Mouse (Mus musculus): Measurements from ENCODE around the gene Tmem108.

Gene Tmem108

GRCm38 (mm10) chr9:103761647-103762084 is at the start of gene Tmem108:
Gene Tmem108 (minus strand): TSS chr9:103761837.
- DNase-seq (ENCODE audit: low spot score in 2 of 2) = peak; percentile 42 to 50

- DNase-seq (ENCODE audit: low spot score in 2 of 2) = no peak
Measured at GRCm38 (mm10) chr9:103789029-103789428, 27.4 kb upstream of the Tmem108 start.

GRCm38 (mm10) chr9:103784156-103784555 is 22.5 kb upstream of the Tmem108 start:
- DNase-seq (ENCODE audit: low spot score in 2 of 2) = no peak

GRCm38 (mm10) chr9:103783276-103783675 is 21.6 kb upstream of the Tmem108 start:
- DNase-seq (ENCODE audit: low spot score in 2 of 2) = no peak

GRCm38 (mm10) chr9:103782306-103782705 is 20.7 kb upstream of the Tmem108 start:
- no peak for DNase-seq (ENCODE audit: low spot score in 2 of 2)

GRCm38 (mm10) chr9:103781407-103781806 is 19.8 kb upstream of the Tmem108 start:
- no peak for DNase-seq (ENCODE audit: low spot score in 2 of 2)

- DNase-seq (ENCODE audit: low spot score in 2 of 2) = no peak
Measured at GRCm38 (mm10) chr9:103780598-103780997, 19.0 kb upstream of the Tmem108 start.

- no peak for DNase-seq (ENCODE audit: low spot score in 2 of 2)
Measured at GRCm38 (mm10) chr9:103778185-103778584, 16.5 kb upstream of the Tmem108 start.

GRCm38 (mm10) chr9:103761151-103761571 is 476 bp downstream of the Tmem108 start:
- DNase-seq (ENCODE audit: low spot score in 2 of 2) = no peak

GRCm38 (mm10) chr9:103760356-103760755 is 1.3 kb downstream of the Tmem108 start:
- DNase-seq (ENCODE audit: low spot score in 2 of 2) = no peak

GRCm38 (mm10) chr9:103759829-103760228 is 1.8 kb downstream of the Tmem108 start:
- DNase-seq (ENCODE audit: low spot score in 2 of 2) = no peak

- DNase-seq (ENCODE audit: low spot score in 2 of 2) = peak; percentile 18 to 65
Measured at GRCm38 (mm10) chr9:103758930-103759695, 2.5 kb downstream of the Tmem108 start.

GRCm38 (mm10) chr9:103758246-103758645 is 3.4 kb downstream of the Tmem108 start:
- DNase-seq (ENCODE audit: low spot score in 2 of 2) = no peak

- no peak for DNase-seq (ENCODE audit: low spot score in 2 of 2)
Measured at GRCm38 (mm10) chr9:103752618-103753017, 9.0 kb downstream of the Tmem108 start.

- no peak for DNase-seq (ENCODE audit: low spot score in 2 of 2)
Measured at GRCm38 (mm10) chr9:103751568-103751967, 10.1 kb downstream of the Tmem108 start.

- no peak for DNase-seq (ENCODE audit: low spot score in 2 of 2)
Measured at GRCm38 (mm10) chr9:103750491-103750890, 11.1 kb downstream of the Tmem108 start.

GRCm38 (mm10) chr9:103746598-103746997 is 15.0 kb downstream of the Tmem108 start:
- DNase-seq (ENCODE audit: low spot score in 2 of 2) = no peak

GRCm38 (mm10) chr9:103740145-103740544 is 21.5 kb downstream of the Tmem108 start:
- DNase-seq (ENCODE audit: low spot score in 2 of 2) = no peak

- DNase-seq (ENCODE audit: low spot score in 2 of 2) = no peak
Measured at GRCm38 (mm10) chr9:103739062-103739461, 22.6 kb downstream of the Tmem108 start.

- no peak for DNase-seq (ENCODE audit: low spot score in 2 of 2)
Measured at GRCm38 (mm10) chr9:103729716-103730115, 31.9 kb downstream of the Tmem108 start.

- DNase-seq (ENCODE audit: low spot score in 2 of 2) = no peak
Measured at GRCm38 (mm10) chr9:103726751-103727462, 34.7 kb downstream of the Tmem108 start.

GRCm38 (mm10) chr9:103725497-103725896 is 36.1 kb downstream of the Tmem108 start:
- no peak for DNase-seq (ENCODE audit: low spot score in 2 of 2)

- DNase-seq (ENCODE audit: low spot score in 2 of 2) = no peak
Measured at GRCm38 (mm10) chr9:103721486-103721885, 40.2 kb downstream of the Tmem108 start.
